Mouse (Mus musculus): ENCODE data around the gene Trim67. TPM values are rescaled to one million over a fixed set of nuclear protein-coding genes. Genes with fewer than 3 reads are reported as not detected.
"Not testable (repeated sequence)": the region's sequence is repeated elsewhere in the genome, so short reads cannot be mapped to it uniquely, and the experiment has no call there.

Trim67 gene
- polyA plus RNA-seq, 1 experiment from 2014 or later, result 0.05 TPM

DNA sequence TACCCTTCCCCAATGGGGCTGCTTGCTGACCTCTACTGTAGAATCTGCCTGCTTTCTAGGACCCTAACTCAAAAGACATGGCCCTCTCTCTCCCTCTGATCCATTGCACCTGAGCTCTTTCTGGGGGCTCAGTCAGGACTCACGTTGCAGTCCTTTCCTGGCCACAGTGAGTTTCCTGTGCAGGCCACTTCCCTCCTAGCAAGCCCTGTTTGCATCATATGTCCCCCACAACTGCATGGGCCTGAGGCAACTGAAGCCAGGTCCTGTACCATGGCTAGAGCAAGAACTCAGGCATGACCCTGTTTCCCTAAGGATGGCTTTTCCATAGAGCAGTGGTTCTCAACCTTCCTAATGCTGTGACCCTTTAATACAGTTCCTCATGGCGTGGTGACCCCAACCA lies 45.1 kb downstream of the Trim67 start:
- ATAC-seq (ENCODE audit: low FRiP score, low TSS enrichment), result no peak
- no peaks in the 10 kb centered on the region for H3K9me3 ChIP-seq (ENCODE audit: low read length)
- H3K9ac ChIP-seq (replicated peaks; ENCODE audit: low read length), result no peak overlapping the region
- H3K27me3 ChIP-seq (ENCODE audit: insufficient read depth, low read length), result no peaks in the 10 kb centered on the region
- WGBS, result 83% methylated on average over 2 of the region's 2 CpGs
- no peak overlapping the region for H3K4me3 ChIP-seq (ENCODE audit: low read length)
- H3K27ac ChIP-seq (ENCODE audit: low read length), result no peak overlapping the region
- H3K4me2 ChIP-seq (replicated peaks; ENCODE audit: low read depth, low read length), result no peak overlapping the region
- peaks cover 38% of the 10 kb centered on the region for H3K36me3 ChIP-seq (ENCODE audit: insufficient read depth, low read length)
- H3K4me1 ChIP-seq (ENCODE audit: insufficient read depth, low read length), result peaks cover 6% of the 10 kb centered on the region; the same call in 1 of the 2 replicates

- Histone ChIP-seq H3K9ac (replicated peaks; ENCODE audit: low read length) (no peak overlapping the region), H3K4me3 (ENCODE audit: low read length) (no peak overlapping the region), H3K9me3 (ENCODE audit: low read length) (no peaks in the 10 kb centered on the region), H3K4me1 (ENCODE audit: insufficient read depth, low read length) (no peaks in the 10 kb centered on the region), H3K4me2 (replicated peaks; ENCODE audit: low read depth, low read length) (no peak overlapping the region), H3K36me3 (ENCODE audit: insufficient read depth, low read length) (peaks cover 38% of the 10 kb centered on the region), H3K27me3 (ENCODE audit: insufficient read depth, low read length) (no peaks in the 10 kb centered on the region), H3K27ac (ENCODE audit: low read length) (no peak overlapping the region)
- 90% methylated on average over 10 of the region's 10 CpGs for whole genome bisulfite sequencing
- ATAC-seq (ENCODE audit: low FRiP score, low TSS enrichment), result no peak
Observed at GRCm38 (mm10) chr8:124839371-124839770, 46.5 kb downstream of the Trim67 start.

- Histone ChIP-seq H3K4me2 (replicated peaks; ENCODE audit: low read depth, low read length) (no peak overlapping the region), H3K36me3 (ENCODE audit: insufficient read depth, low read length) (peaks cover 38% of the 10 kb centered on the region), H3K9me3 (ENCODE audit: low read length) (no peaks in the 10 kb centered on the region), H3K4me1 (ENCODE audit: insufficient read depth, low read length) (0 out of 2 replicates have a peak, but pooled peaks cover 3% of the 10 kb centered on the region), H3K9ac (replicated peaks; ENCODE audit: low read length) (no peak overlapping the region), H3K27ac (ENCODE audit: low read length) (no peak overlapping the region), H3K27me3 (ENCODE audit: insufficient read depth, low read length) (no peaks in the 10 kb centered on the region), H3K4me3 (ENCODE audit: low read length) (no peak overlapping the region)
- 93% methylated on average over 7 of the region's 7 CpGs for WGBS
- no peak for ATAC-seq (ENCODE audit: low FRiP score, low TSS enrichment)
Observed at GRCm38 (mm10) chr8:124840900-124841299, 48.0 kb downstream of the Trim67 start.

DNA sequence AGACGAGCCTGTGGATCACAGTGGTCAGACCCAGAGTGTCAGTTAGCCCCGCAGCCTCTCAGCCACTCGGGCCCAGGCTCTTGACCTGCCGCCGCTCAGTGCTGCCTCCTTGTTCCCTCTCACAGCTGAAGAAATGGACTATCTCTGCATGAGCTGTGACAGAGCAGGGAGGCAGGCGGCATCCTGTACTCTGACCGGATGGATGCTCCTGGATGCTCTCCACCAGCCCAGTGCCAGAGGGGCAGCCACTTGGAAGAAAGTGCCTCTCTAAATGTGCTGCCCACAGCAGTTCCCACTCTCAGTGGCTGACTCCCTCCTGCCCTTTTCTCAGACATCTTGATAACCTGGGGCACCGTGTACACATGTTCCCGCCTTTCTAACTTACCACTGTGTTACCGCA lies 48.9 kb downstream of the Trim67 start:
- no peak for ATAC-seq (ENCODE audit: low FRiP score, low TSS enrichment)
- peaks cover 38% of the 10 kb centered on the region for H3K36me3 ChIP-seq (ENCODE audit: insufficient read depth, low read length)
- 86% methylated on average over 10 of the region's 10 CpGs for WGBS

GRCm38 (mm10) chr8:124842929-124843328 lies 50.0 kb downstream of the Trim67 start:
- not testable (repeated sequence) for H3K4me2 ChIP-seq (replicated peaks; ENCODE audit: low read depth, low read length); H3K4me1 ChIP-seq (ENCODE audit: insufficient read depth, low read length); H3K9ac ChIP-seq (replicated peaks; ENCODE audit: low read length); H3K4me3 ChIP-seq (ENCODE audit: low read length); H3K9me3 ChIP-seq (ENCODE audit: low read length); ATAC-seq (ENCODE audit: low FRiP score, low TSS enrichment); H3K27ac ChIP-seq (ENCODE audit: low read length); H3K27me3 ChIP-seq (ENCODE audit: insufficient read depth, low read length)
- WGBS, result 54% methylated on average over 1 of the region's 1 CpGs
- H3K36me3 ChIP-seq (ENCODE audit: insufficient read depth, low read length), result peaks cover 38% of the 10 kb centered on the region

More for the DNA sequence above, 48.9 kb downstream of the Trim67 start:
- Histone ChIP-seq H3K4me1 (ENCODE audit: insufficient read depth, low read length) (0 out of 2 replicates have a peak, but pooled peaks cover 3% of the 10 kb centered on the region), H3K27me3 (ENCODE audit: insufficient read depth, low read length) (no peaks in the 10 kb centered on the region), H3K9me3 (ENCODE audit: low read length) (no peaks in the 10 kb centered on the region), H3K27ac (ENCODE audit: low read length) (no peak overlapping the region), H3K4me2 (replicated peaks; ENCODE audit: low read depth, low read length) (no peak overlapping the region), H3K4me3 (ENCODE audit: low read length) (no peak overlapping the region), H3K9ac (replicated peaks; ENCODE audit: low read length) (no peak overlapping the region)

- H3K4me2 ChIP-seq (replicated peaks; ENCODE audit: low read depth, low read length), result no peak overlapping the region
- H3K4me1 ChIP-seq (ENCODE audit: insufficient read depth, low read length), result 0 out of 2 replicates have a peak, but pooled peaks cover 3% of the 10 kb centered on the region
- H3K27me3 ChIP-seq (ENCODE audit: insufficient read depth, low read length), result no peaks in the 10 kb centered on the region
- no peak overlapping the region for H3K27ac ChIP-seq (ENCODE audit: low read length)
- H3K36me3 ChIP-seq (ENCODE audit: insufficient read depth, low read length), result peaks cover 17% of the 10 kb centered on the region
- 43% methylated on average over 3 of the region's 3 CpGs for WGBS
- H3K9ac ChIP-seq (replicated peaks; ENCODE audit: low read length), result no peak overlapping the region
- no peaks in the 10 kb centered on the region for H3K9me3 ChIP-seq (ENCODE audit: low read length)
- H3K4me3 ChIP-seq (ENCODE audit: low read length), result no peak overlapping the region
- ATAC-seq (ENCODE audit: low FRiP score, low TSS enrichment), result no peak
Observed at GRCm38 (mm10) chr8:124845131-124845530, 52.2 kb downstream of the Trim67 start.

GRCm38 (mm10) chr8:124845573-124845972 lies 52.7 kb downstream of the Trim67 start:
- Histone ChIP-seq H3K4me2 (replicated peaks; ENCODE audit: low read depth, low read length) (no peak overlapping the region), H3K27me3 (ENCODE audit: insufficient read depth, low read length) (no peaks in the 10 kb centered on the region), H3K36me3 (ENCODE audit: insufficient read depth, low read length) (peaks cover 14% of the 10 kb centered on the region), H3K27ac (ENCODE audit: low read length) (no peak overlapping the region), H3K9ac (replicated peaks; ENCODE audit: low read length) (no peak overlapping the region), H3K4me3 (ENCODE audit: low read length) (no peak overlapping the region), H3K9me3 (ENCODE audit: low read length) (no peaks in the 10 kb centered on the region), H3K4me1 (ENCODE audit: insufficient read depth, low read length) (0 out of 2 replicates have a peak, but pooled peaks cover 3% of the 10 kb centered on the region)
- ATAC-seq (ENCODE audit: low FRiP score, low TSS enrichment), result no peak
- 50% methylated on average over 5 of the region's 5 CpGs for WGBS

- 97% methylated on average over 1 of the region's 1 CpGs for WGBS
- Histone ChIP-seq H3K4me2 (replicated peaks; ENCODE audit: low read depth, low read length) (no peak overlapping the region), H3K27me3 (ENCODE audit: insufficient read depth, low read length) (no peaks in the 10 kb centered on the region), H3K36me3 (ENCODE audit: insufficient read depth, low read length) (peaks cover 61% of the 10 kb centered on the region), H3K9me3 (ENCODE audit: low read length) (peaks cover 52% of the 10 kb centered on the region), H3K4me3 (ENCODE audit: low read length) (no peak overlapping the region), H3K4me1 (ENCODE audit: insufficient read depth, low read length) (no peaks in the 10 kb centered on the region), H3K27ac (ENCODE audit: low read length) (no peak overlapping the region), H3K9ac (replicated peaks; ENCODE audit: low read length) (no peak overlapping the region)
- no peak for ATAC-seq (ENCODE audit: low FRiP score, low TSS enrichment)
Observed at GRCm38 (mm10) chr8:124853511-124853910, 60.6 kb downstream of the Trim67 start.

DNA sequence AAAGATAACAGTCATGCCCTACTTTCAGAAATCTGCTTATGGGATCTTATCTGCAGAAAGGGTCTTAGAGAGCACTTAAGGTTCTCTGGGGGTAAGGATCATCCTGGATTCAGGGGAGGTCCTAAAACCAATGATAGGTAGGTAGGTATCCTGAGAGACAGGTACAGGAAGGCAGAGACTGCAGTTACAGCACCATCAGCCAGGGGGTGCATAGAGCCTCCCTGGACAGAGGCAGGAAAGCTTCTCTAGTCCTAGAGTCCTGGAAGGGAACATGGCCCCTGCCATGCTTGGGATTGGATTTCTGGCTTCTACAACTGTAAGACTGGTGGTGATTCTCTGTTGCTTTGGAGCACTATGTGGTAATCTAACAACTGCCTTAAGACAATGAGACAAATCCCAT lies 66.6 kb downstream of the Trim67 start:
- Histone ChIP-seq H3K9ac (replicated peaks; ENCODE audit: low read length) (no peak overlapping the region), H3K36me3 (ENCODE audit: insufficient read depth, low read length) (peaks cover 59% of the 10 kb centered on the region), H3K27me3 (ENCODE audit: insufficient read depth, low read length) (no peaks in the 10 kb centered on the region), H3K4me3 (ENCODE audit: low read length) (no peak overlapping the region), H3K4me1 (ENCODE audit: insufficient read depth, low read length) (peaks cover 6% of the 10 kb centered on the region), H3K27ac (ENCODE audit: low read length) (no peak overlapping the region), H3K9me3 (ENCODE audit: low read length) (peaks cover 33% of the 10 kb centered on the region), H3K4me2 (replicated peaks; ENCODE audit: low read depth, low read length) (no peak overlapping the region)
- ATAC-seq (ENCODE audit: low FRiP score, low TSS enrichment), result no peak

- H3K36me3 ChIP-seq (ENCODE audit: insufficient read depth, low read length), result peaks cover 52% of the 10 kb centered on the region
- no peak overlapping the region for H3K9ac ChIP-seq (replicated peaks; ENCODE audit: low read length)
- H3K4me3 ChIP-seq (ENCODE audit: low read length), result no peak overlapping the region
- no peaks in the 10 kb centered on the region for H3K27me3 ChIP-seq (ENCODE audit: insufficient read depth, low read length)
- peaks cover 6% of the 10 kb centered on the region for H3K4me1 ChIP-seq (ENCODE audit: insufficient read depth, low read length)
- no peak overlapping the region for H3K27ac ChIP-seq (ENCODE audit: low read length)
- 91% methylated on average over 3 of the region's 3 CpGs for WGBS
- peaks cover 25% of the 10 kb centered on the region for H3K9me3 ChIP-seq (ENCODE audit: low read length)
- no peak for ATAC-seq (ENCODE audit: low FRiP score, low TSS enrichment)
- no peak overlapping the region for H3K4me2 ChIP-seq (replicated peaks; ENCODE audit: low read depth, low read length)
Observed at GRCm38 (mm10) chr8:124860188-124860587, 67.3 kb downstream of the Trim67 start.

Data from kidney, embryonic 16.5 days (tissue).